Mouse (Mus musculus) liver (tissue): Measurements from ENCODE around the gene Ky.

Experiments used
- DNase-seq: peaks from one replicate; pipeline ENCODE4 v3.0.0-alpha.2; 2020; ENCODE audit warnings: mixed read lengths

Ky gene

GRCm38 (mm10) chr9:102505700-102506585 is at the start of gene Ky:
Gene Ky, plus strand, starts transcription at chr9:102505750.
- peak; percentile 5 for DNase-seq

GRCm38 (mm10) chr9:102462251-102462650 is 43.3 kb upstream of the Ky start:
- DNase-seq, result no peak

- no peak for DNase-seq
Observed at GRCm38 (mm10) chr9:102465044-102465443, 40.5 kb upstream of the Ky start.

- no peak for DNase-seq
Observed at GRCm38 (mm10) chr9:102465726-102466125, 39.8 kb upstream of the Ky start.

- DNase-seq, result no peak
Observed at GRCm38 (mm10) chr9:102470076-102470819, 35.3 kb upstream of the Ky start.

- no peak for DNase-seq
Observed at GRCm38 (mm10) chr9:102477767-102478450, 27.6 kb upstream of the Ky start.

- no peak for DNase-seq
Observed at GRCm38 (mm10) chr9:102478451-102478835, 27.1 kb upstream of the Ky start.

GRCm38 (mm10) chr9:102479022-102479421 is 26.5 kb upstream of the Ky start:
- DNase-seq, result peak; percentile 21

GRCm38 (mm10) chr9:102492031-102492795 is 13.3 kb upstream of the Ky start:
- no peak for DNase-seq

- DNase-seq, result no peak
Observed at GRCm38 (mm10) chr9:102493044-102493443, 12.5 kb upstream of the Ky start.

- DNase-seq, result no peak
Observed at GRCm38 (mm10) chr9:102493916-102494315, 11.6 kb upstream of the Ky start.

- no peak for DNase-seq
Observed at GRCm38 (mm10) chr9:102494454-102494853, 11.1 kb upstream of the Ky start.

GRCm38 (mm10) chr9:102495266-102495665 is 10.3 kb upstream of the Ky start:
- DNase-seq, result no peak

- no peak for DNase-seq
Observed at GRCm38 (mm10) chr9:102496481-102497041, 9.0 kb upstream of the Ky start.

GRCm38 (mm10) chr9:102497089-102497690 is 8.4 kb upstream of the Ky start:
- no peak for DNase-seq

GRCm38 (mm10) chr9:102497833-102498430 is 7.6 kb upstream of the Ky start:
- DNase-seq, result no peak

GRCm38 (mm10) chr9:102498701-102499100 is 6.8 kb upstream of the Ky start:
- DNase-seq, result no peak

GRCm38 (mm10) chr9:102499266-102499665 is 6.3 kb upstream of the Ky start:
- DNase-seq, result no peak

- no peak for DNase-seq
Observed at GRCm38 (mm10) chr9:102499746-102500145, 5.8 kb upstream of the Ky start.

GRCm38 (mm10) chr9:102501113-102501512 is 4.4 kb upstream of the Ky start:
- DNase-seq, result no peak

- DNase-seq, result no peak
Observed at GRCm38 (mm10) chr9:102502015-102502633, 3.4 kb upstream of the Ky start.
